Comparison of ENCODE assay signal across 8 mouse cellular contexts in the genomic region with DNA sequence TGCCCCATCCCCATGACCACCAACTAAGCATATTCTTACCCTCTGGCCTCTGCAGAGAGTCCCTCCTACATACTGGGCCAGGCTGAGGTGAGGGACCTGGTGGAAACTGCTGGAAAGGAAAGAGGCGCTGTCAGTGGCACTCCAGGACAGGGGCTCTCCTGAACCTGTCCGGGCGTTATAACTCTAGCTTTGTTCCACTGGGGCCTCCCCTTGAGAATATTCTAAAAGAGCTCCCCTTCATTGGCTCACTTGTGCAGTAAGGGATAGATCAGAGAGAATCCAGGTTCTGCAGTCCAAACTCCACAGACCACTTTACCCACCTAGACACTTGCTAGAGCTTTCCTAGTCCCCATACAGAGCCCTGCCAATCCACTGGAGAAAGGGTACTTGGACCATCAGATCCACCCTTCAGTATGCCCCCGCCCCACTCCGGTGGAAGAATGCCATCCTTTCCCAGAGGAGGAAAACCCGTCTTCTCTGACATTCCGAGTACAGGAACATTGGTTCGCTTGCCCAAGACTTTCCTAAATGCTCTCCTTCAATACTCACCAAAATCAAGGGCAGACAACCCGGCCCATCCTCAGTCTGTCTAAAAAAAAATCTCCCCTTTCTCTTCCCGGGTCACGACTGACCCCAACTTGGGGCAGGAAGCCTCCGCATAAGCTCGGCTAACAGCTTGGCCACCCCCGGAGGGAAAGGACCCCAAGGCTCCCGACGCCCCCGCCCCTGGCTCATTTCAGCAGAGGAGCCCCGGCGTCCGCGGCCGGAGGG. TPM values are rescaled to one million over a fixed set of nuclear protein-coding genes. Genes with fewer than 3 reads are reported as not detected.
DNase-seq lines count a peak whose midpoint lies in the region; ATAC-seq and TF ChIP-seq lines count a peak whose summit lies in the region.

No protein-coding gene starts in this region.

- peaks cover 38% of the 10 kb centered on the region for H3K4me1 ChIP-seq in kidney, embryonic 16.5 days (ENCODE audit: insufficient read depth, low read length)
- H3K4me1 ChIP-seq in MEL (ENCODE audit: control insufficient read depth in 1 of 2, insufficient read depth in 2 of 2, low read length in 2 of 2), result peaks cover 0 to 3% of the 10 kb centered on the region in 2 experiments; a peak in 2 of 4 replicates
- peaks cover 12% of the 10 kb centered on the region for H3K4me1 ChIP-seq in forebrain, embryonic 14.5 days (ENCODE audit: control insufficient read depth, insufficient read depth, low read length)
- H3K4me1 ChIP-seq in liver, embryonic 14.5 days (replicated peaks; ENCODE audit: control insufficient read depth in 2 of 2, insufficient read depth in 2 of 2, low read length in 1 of 2), result no peaks in the 10 kb centered on the region

- H3K36me3 ChIP-seq in kidney, embryonic 16.5 days (ENCODE audit: insufficient read depth, low read length), result peaks cover 4% of the 10 kb centered on the region; the same call in 1 of the 2 replicates
- no peaks in the 10 kb centered on the region for H3K36me3 ChIP-seq in MEL (ENCODE audit: control insufficient read depth in 1 of 2, insufficient read depth in 2 of 2, low read length in 2 of 2)
- H3K36me3 ChIP-seq in forebrain, embryonic 14.5 days (ENCODE audit: control insufficient read depth, insufficient read depth, low read length), result no peaks in the 10 kb centered on the region
- H3K36me3 ChIP-seq in liver, embryonic 14.5 days (replicated peaks; ENCODE audit: control insufficient read depth, insufficient read depth, low read depth), result no peaks in the 10 kb centered on the region

- no peaks in the 10 kb centered on the region for H3K9me3 ChIP-seq in kidney, embryonic 16.5 days (ENCODE audit: low read length)
- H3K9me3 ChIP-seq in MEL (replicated peaks; ENCODE audit: insufficient read depth, low read length), result no peaks in the 10 kb centered on the region
- H3K9me3 ChIP-seq in forebrain, embryonic 14.5 days (replicated peaks; ENCODE audit: control insufficient read depth, low read length), result no peaks in the 10 kb centered on the region
- H3K9me3 ChIP-seq in liver, embryonic 14.5 days (ENCODE audit: control insufficient read depth, low read length), result no peaks in the 10 kb centered on the region

- no peak for ATAC-seq in kidney, embryonic 16.5 days (ENCODE audit: low FRiP score, low TSS enrichment)
- ATAC-seq in forebrain, embryonic 14.5 days, result peak; percentile 2; the same call in 1 of the 2 replicates
- ATAC-seq in liver, embryonic 14.5 days (ENCODE audit: insufficient read depth), result no peak

- DNase-seq in kidney, postnatal 4 days, result no peak
- no peak for DNase-seq in MEL (ENCODE audit: low read depth, low spot score)
- DNase-seq in forebrain, embryonic 14.5 days (ENCODE audit: low spot score), result no peak
- no peak for DNase-seq in liver, embryonic 14.5 days (ENCODE audit: low read depth in 3 of 3, low spot score in 3 of 3)
- no peak for DNase-seq in ovary, postnatal 14 days (ENCODE audit: low spot score)
- no peak for DNase-seq in retina, embryonic 14.5 days (ENCODE audit: low spot score)
- DNase-seq in embryo, embryonic 11 days, result no peak

- peak overlapping the region; percentile 92 for H3K4me2 ChIP-seq in kidney, embryonic 16.5 days (replicated peaks; ENCODE audit: low read depth, low read length)
- H3K4me2 ChIP-seq in forebrain, embryonic 14.5 days (ENCODE audit: low read length), result peak overlapping the region; percentile 96
- H3K4me2 ChIP-seq in liver, embryonic 14.5 days (ENCODE audit: low read depth), result peak overlapping the region; percentile 49

- WGBS in kidney, embryonic 16.5 days, result 9% methylated on average over 22 of the region's 22 CpGs
- WGBS in forebrain, embryonic 14.5 days, result 7% methylated on average over 22 of the region's 22 CpGs
- 12% methylated on average over 22 of the region's 22 CpGs for WGBS in liver, embryonic 14.5 days (ENCODE audit: insufficient replicate concordance)

- peak overlapping the region; percentile 67 for H3K9ac ChIP-seq in kidney, embryonic 16.5 days (replicated peaks; ENCODE audit: low read length)
- H3K9ac ChIP-seq in MEL (ENCODE audit: control insufficient read depth, low read depth, low read length, poor library complexity, severe bottlenecking), result peak overlapping the region; percentile 47
- H3K9ac ChIP-seq in forebrain, embryonic 14.5 days (ENCODE audit: low read length), result peak overlapping the region; percentile 60
- no peak overlapping the region for H3K9ac ChIP-seq in liver, embryonic 14.5 days (replicated peaks)

- H3K79me2 ChIP-seq in MEL (ENCODE audit: control insufficient read depth, insufficient read depth, low read length, poor library complexity), result no peaks in the 10 kb centered on the region

- peak overlapping the region; percentile 55 for H3K4me3 ChIP-seq in kidney, embryonic 16.5 days (ENCODE audit: low read length)
- H3K4me3 ChIP-seq in MEL (ENCODE audit: control insufficient read depth in 1 of 2, insufficient read depth in 1 of 2, low read depth in 2 of 2, low read length in 2 of 2), result peak overlapping the region; percentile 46 to 69
- peak overlapping the region; percentile 48 for H3K4me3 ChIP-seq in forebrain, embryonic 14.5 days (ENCODE audit: low read depth, low read length)
- H3K4me3 ChIP-seq in liver, embryonic 14.5 days (ENCODE audit: insufficient read depth in 1 of 2, low read depth in 2 of 2, low read length in 2 of 2), result peak overlapping the region in 1 of 2 experiments; percentile 38; a peak in 2 of 4 replicates

- TF ChIP-seq RAD21 in MEL (IDR thresholded peaks at IDR 0.05; ENCODE audit: low read depth, low read length), result no peak

- no peak for TF ChIP-seq EP300 in MEL (IDR thresholded peaks at IDR 0.05; ENCODE audit: low read depth in 1 of 2, low read length in 2 of 2)
- TF ChIP-seq EP300 in liver, embryonic 14.5 days (IDR thresholded peaks at IDR 0.05; ENCODE audit: low read depth), result no peak

- TF ChIP-seq POLR2A in MEL (IDR thresholded peaks at IDR 0.05; ENCODE audit: control insufficient read depth in 1 of 2, insufficient read depth in 1 of 2, low read depth in 1 of 2, low read length in 2 of 2, poor library complexity in 1 of 2), result no peak

- no peaks in the 10 kb centered on the region for H3K27me3 ChIP-seq in kidney, embryonic 16.5 days (ENCODE audit: insufficient read depth, low read length)
- peaks cover 66 to 72% of the 10 kb centered on the region in 2 experiments for H3K27me3 ChIP-seq in MEL (ENCODE audit: control insufficient read depth in 1 of 2, insufficient read depth in 2 of 2, low read length in 2 of 2)
- peaks cover 18% of the 10 kb centered on the region for H3K27me3 ChIP-seq in forebrain, embryonic 14.5 days (replicated peaks; ENCODE audit: control insufficient read depth, insufficient read depth, low read length)
- peaks cover 54% of the 10 kb centered on the region for H3K27me3 ChIP-seq in liver, embryonic 14.5 days (ENCODE audit: control insufficient read depth, insufficient read depth, low read length)

- TF ChIP-seq CTCF in MEL (IDR thresholded peaks at IDR 0.05 in 2 of 3, conservative IDR thresholded peaks at IDR 0.05 in 1 of 3; ENCODE audit: control insufficient read depth in 1 of 3, insufficient read depth in 1 of 3, low read depth in 2 of 3, low read length in 3 of 3, poor library complexity in 1 of 3, severe bottlenecking in 1 of 3), result no peak
- TF ChIP-seq CTCF in liver, embryonic 14.5 days (IDR thresholded peaks at IDR 0.05; ENCODE audit: low read depth), result no peak

- peak overlapping the region; percentile 37 for H3K27ac ChIP-seq in kidney, embryonic 16.5 days (ENCODE audit: low read length)
- no peak overlapping the region for H3K27ac ChIP-seq in MEL (ENCODE audit: control insufficient read depth, low read depth, low read length)
- no peak overlapping the region for H3K27ac ChIP-seq in forebrain, embryonic 14.5 days (ENCODE audit: low read depth, low read length)
- H3K27ac ChIP-seq in liver, embryonic 14.5 days, result no peak overlapping the region

RNA-seq across cellular contexts. Expression of a gene that starts 0.7 kb away (rescaled TPM):
- 31.9 and 35.4 TPM in 2 replicates for polyA plus RNA-seq in kidney, embryonic 16.5 days (2015; fragmentation: Nextera tagmentation; extraction: Ambion mirVana)
- total RNA-seq in MEL (2012; rRNA removed), result 0.39 and 0.59 TPM in 2 replicates
- polyA plus RNA-seq in MEL (2012; ENCODE audit: insufficient read depth in 1 of 2, insufficient read length in 2 of 2, low read depth in 1 of 2, low replicate concordance in 2 of 2, missing spikeins in 1 of 2), result 1 to 10 TPM in 1 of 2 experiments, not detected in 1; 5.8 TPM
- 4.0 and 5.3 TPM in 2 replicates for polyA plus RNA-seq in forebrain, embryonic 14.5 days (2014; fragmentation: Nextera tagmentation; extraction: Ambion mirVana)
- 2.3 and 2.5 TPM in 2 replicates for polyA plus RNA-seq in liver, embryonic 14.5 days (2012; rRNA removed)
- 1.9 and 2.1 TPM in 2 replicates for polyA plus RNA-seq in liver, embryonic 14.5 days (2014; fragmentation: Nextera tagmentation; extraction: Ambion mirVana)

RNA-seq across cellular contexts. Expression of a gene that starts 13.7 kb away (rescaled TPM):
- polyA plus RNA-seq in kidney, embryonic 16.5 days (2015; fragmentation: Nextera tagmentation; extraction: Ambion mirVana), result 0.36 and 0.89 TPM in 2 replicates
- total RNA-seq in MEL (2012; rRNA removed), result not detected in 2 replicates
- under 1 TPM in 1 of 2 experiments, not detected in 1; 0.04 TPM for polyA plus RNA-seq in MEL (2012; ENCODE audit: insufficient read depth in 1 of 2, insufficient read length in 2 of 2, low read depth in 1 of 2, low replicate concordance in 2 of 2, missing spikeins in 1 of 2)
- polyA plus RNA-seq in forebrain, embryonic 14.5 days (2014; fragmentation: Nextera tagmentation; extraction: Ambion mirVana), result not detected in 2 replicates
- 0.04 TPM in 1 of 2 replicates, not detected in the other for polyA plus RNA-seq in liver, embryonic 14.5 days (2012; rRNA removed)
- polyA plus RNA-seq in liver, embryonic 14.5 days (2014; fragmentation: Nextera tagmentation; extraction: Ambion mirVana), result 0.04 TPM in 1 of 2 replicates, not detected in the other

RNA-seq across cellular contexts. Expression of a gene that starts 22.6 kb away (rescaled TPM):
- 76.5 and 78.8 TPM in 2 replicates for polyA plus RNA-seq in kidney, embryonic 16.5 days (2015; fragmentation: Nextera tagmentation; extraction: Ambion mirVana)
- 49.7 and 56.3 TPM in 2 replicates for total RNA-seq in MEL (2012; rRNA removed)
- polyA plus RNA-seq in MEL (2012; ENCODE audit: insufficient read depth in 1 of 2, insufficient read length in 2 of 2, low read depth in 1 of 2, low replicate concordance in 2 of 2, missing spikeins in 1 of 2), result 100 to 1,000 TPM in 1 of 2 experiments, 10 to 100 TPM in 1; 83.6 to 115 TPM
- 43.8 and 48.8 TPM in 2 replicates for polyA plus RNA-seq in forebrain, embryonic 14.5 days (2014; fragmentation: Nextera tagmentation; extraction: Ambion mirVana)
- polyA plus RNA-seq in liver, embryonic 14.5 days (2012; rRNA removed), result 13.4 and 15.4 TPM in 2 replicates
- 21.2 and 23.5 TPM in 2 replicates for polyA plus RNA-seq in liver, embryonic 14.5 days (2014; fragmentation: Nextera tagmentation; extraction: Ambion mirVana)

RNA-seq across cellular contexts. Expression of a gene that starts 24.9 kb away (rescaled TPM):
- polyA plus RNA-seq in kidney, embryonic 16.5 days (2015; fragmentation: Nextera tagmentation; extraction: Ambion mirVana), result 1.4 and 1.9 TPM in 2 replicates
- 7.4 TPM in 2 replicates for total RNA-seq in MEL (2012; rRNA removed)
- polyA plus RNA-seq in MEL (2012; ENCODE audit: insufficient read depth in 1 of 2, insufficient read length in 2 of 2, low read depth in 1 of 2, low replicate concordance in 2 of 2, missing spikeins in 1 of 2), result 10 to 100 TPM in 1 of 2 experiments, not detected in 1; 15.2 TPM
- polyA plus RNA-seq in forebrain, embryonic 14.5 days (2014; fragmentation: Nextera tagmentation; extraction: Ambion mirVana), result 0.38 and 0.49 TPM in 2 replicates
- 1.6 and 2.7 TPM in 2 replicates for polyA plus RNA-seq in liver, embryonic 14.5 days (2012; rRNA removed)
- 5.6 and 5.7 TPM in 2 replicates for polyA plus RNA-seq in liver, embryonic 14.5 days (2014; fragmentation: Nextera tagmentation; extraction: Ambion mirVana)

RNA-seq across cellular contexts. Expression of a gene that starts 39.5 kb away (rescaled TPM):
- polyA plus RNA-seq in kidney, embryonic 16.5 days (2015; fragmentation: Nextera tagmentation; extraction: Ambion mirVana), result 31.4 and 33.6 TPM in 2 replicates
- total RNA-seq in MEL (2012; rRNA removed), result 49.8 and 52.5 TPM in 2 replicates
- polyA plus RNA-seq in MEL (2012; ENCODE audit: insufficient read depth in 1 of 2, insufficient read length in 2 of 2, low read depth in 1 of 2, low replicate concordance in 2 of 2, missing spikeins in 1 of 2), result 100 to 1,000 TPM in 1 of 2 experiments, 10 to 100 TPM in 1; 94.1 to 142 TPM
- polyA plus RNA-seq in forebrain, embryonic 14.5 days (2014; fragmentation: Nextera tagmentation; extraction: Ambion mirVana), result 11.5 and 13.5 TPM in 2 replicates
- polyA plus RNA-seq in liver, embryonic 14.5 days (2012; rRNA removed), result 17.0 and 17.3 TPM in 2 replicates
- polyA plus RNA-seq in liver, embryonic 14.5 days (2014; fragmentation: Nextera tagmentation; extraction: Ambion mirVana), result 25.6 and 28.2 TPM in 2 replicates
